Mouse (Mus musculus): ENCODE results near the gene Tmem117.

Gene Tmem117

GRCm38 (mm10) chr15:95047486-95047885 lies 418.5 kb downstream of the Tmem117 start:
- no peak for DNase-seq

GRCm38 (mm10) chr15:95049171-95049729 lies 420.2 kb downstream of the Tmem117 start:
- DNase-seq: no peak

GRCm38 (mm10) chr15:95055081-95055650 lies 426.1 kb downstream of the Tmem117 start:
- DNase-seq: no peak

- no peak for DNase-seq
These were observed 439.0 kb downstream of the Tmem117 start for GRCm38 (mm10) chr15:95068023-95068422.

GRCm38 (mm10) chr15:95068799-95069198 lies 439.8 kb downstream of the Tmem117 start:
- no peak for DNase-seq

- no peak for DNase-seq
These were observed 441.8 kb downstream of the Tmem117 start for GRCm38 (mm10) chr15:95070881-95071280.

- DNase-seq: no peak
These were observed 446.3 kb downstream of the Tmem117 start for GRCm38 (mm10) chr15:95075356-95075755.

- no peak for DNase-seq
These were observed 452.6 kb downstream of the Tmem117 start for GRCm38 (mm10) chr15:95081654-95082053.

- DNase-seq: no peak
These were observed 456.9 kb downstream of the Tmem117 start for GRCm38 (mm10) chr15:95085962-95086361.

GRCm38 (mm10) chr15:95100133-95100532 lies 471.1 kb downstream of the Tmem117 start:
- DNase-seq: no peak

GRCm38 (mm10) chr15:95101522-95101921 lies 472.5 kb downstream of the Tmem117 start:
- no peak for DNase-seq

- DNase-seq: no peak
These were observed 478.3 kb downstream of the Tmem117 start for GRCm38 (mm10) chr15:95107246-95107809.

GRCm38 (mm10) chr15:95108626-95109025 lies 479.6 kb downstream of the Tmem117 start:
- DNase-seq: no peak

GRCm38 (mm10) chr15:95131401-95131800 lies 502.4 kb downstream of the Tmem117 start:
- DNase-seq: no peak

- no peak for DNase-seq
These were observed 507.0 kb downstream of the Tmem117 start for GRCm38 (mm10) chr15:95135926-95136609.

GRCm38 (mm10) chr15:95137018-95137810 lies 508.2 kb downstream of the Tmem117 start:
- DNase-seq: no peak

GRCm38 (mm10) chr15:95138709-95139409 lies 509.8 kb downstream of the Tmem117 start:
- no peak for DNase-seq

- no peak for DNase-seq
These were observed 515.1 kb downstream of the Tmem117 start for GRCm38 (mm10) chr15:95144131-95144530.

GRCm38 (mm10) chr15:95145118-95145517 lies 516.1 kb downstream of the Tmem117 start:
- DNase-seq: no peak

Measured in thymus, postnatal 4 days (tissue).